Mouse (Mus musculus) lung, adult 2 months (tissue): Measurements from ENCODE around the gene Ambra1. TPM values are rescaled to one million over a fixed set of nuclear protein-coding genes. Genes with fewer than 3 reads are reported as not detected.

Experiments used
- DNase-seq: peaks from one replicate; pipeline ENCODE4 v3.0.0; 2022
- H3K4me1 ChIP-seq: fragments of 200-500 bp; 2 replicates; pipeline ENCODE4 v1.6.1; 2011; ENCODE audit warnings: low read length; ENCODE audit not compliant: control insufficient read depth, insufficient read depth
- H3K4me3 ChIP-seq: fragments of 200-500 bp; replicated peaks from 2 replicates; pipeline ENCODE3; 2011; ENCODE audit warnings: low read depth, mild to moderate bottlenecking, control low read depth, low read length; ENCODE audit errors: extremely low read depth
- CTCF ChIP-seq: fragments of 200-500 bp; IDR thresholded peaks from 2 replicates; pipeline ENCODE4 v1.5.1; 2011; ENCODE audit warnings: mild to moderate bottlenecking, low read length, control low read depth; ENCODE audit not compliant: insufficient read depth
- POLR2A ChIP-seq: fragments of 200-500 bp; IDR thresholded peaks from 2 replicates; pipeline ENCODE4 v1.6.1; 2011; ENCODE audit warnings: low read depth, mild to moderate bottlenecking, control low read depth, low read length, borderline replicate concordance; ENCODE audit errors: extremely low read depth
- WGBS: fragments of 180-500 bp; shearing (Covaris S2); methylation state at CpG from one replicate; pipeline ENCODE4 v1.1.7; 2018; 5-methylcytosine and 5-hydroxymethylcytosine counted together
- polyA plus RNA-seq: library from polyadenylated mRNA; depleted of rRNA; stranded (reverse); fragments of >200 nt; gene quantifications from 2 replicates; pipeline ENCODE4 v1.2.3, GENCODE M21; 2012; rRNA removed

The Ambra1 gene
- polyA plus RNA-seq, 1 experiment = 20.0 TPM

DNA sequence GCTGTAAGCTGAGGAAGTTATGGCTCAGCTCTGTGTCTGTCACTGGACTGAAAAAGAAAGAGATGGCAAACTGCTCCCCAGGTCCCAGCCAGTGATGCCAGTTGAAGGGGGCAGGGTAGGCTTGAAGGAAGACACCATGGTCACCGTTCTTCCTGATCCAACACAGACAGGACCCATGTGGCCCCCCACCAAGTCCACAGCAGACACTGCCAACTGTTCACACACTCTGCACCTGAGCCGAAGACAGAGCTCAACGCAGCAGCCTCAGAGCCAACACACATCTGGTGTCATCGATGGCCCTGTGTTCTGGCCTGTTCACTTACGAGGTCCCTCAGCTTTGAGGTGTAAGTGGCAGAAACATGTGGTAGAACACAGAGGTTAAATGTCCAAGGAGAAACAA lies 230.5 kb downstream of the Ambra1 start:
- 79% methylated on average over 5 of the region's 5 CpGs for WGBS

DNA sequence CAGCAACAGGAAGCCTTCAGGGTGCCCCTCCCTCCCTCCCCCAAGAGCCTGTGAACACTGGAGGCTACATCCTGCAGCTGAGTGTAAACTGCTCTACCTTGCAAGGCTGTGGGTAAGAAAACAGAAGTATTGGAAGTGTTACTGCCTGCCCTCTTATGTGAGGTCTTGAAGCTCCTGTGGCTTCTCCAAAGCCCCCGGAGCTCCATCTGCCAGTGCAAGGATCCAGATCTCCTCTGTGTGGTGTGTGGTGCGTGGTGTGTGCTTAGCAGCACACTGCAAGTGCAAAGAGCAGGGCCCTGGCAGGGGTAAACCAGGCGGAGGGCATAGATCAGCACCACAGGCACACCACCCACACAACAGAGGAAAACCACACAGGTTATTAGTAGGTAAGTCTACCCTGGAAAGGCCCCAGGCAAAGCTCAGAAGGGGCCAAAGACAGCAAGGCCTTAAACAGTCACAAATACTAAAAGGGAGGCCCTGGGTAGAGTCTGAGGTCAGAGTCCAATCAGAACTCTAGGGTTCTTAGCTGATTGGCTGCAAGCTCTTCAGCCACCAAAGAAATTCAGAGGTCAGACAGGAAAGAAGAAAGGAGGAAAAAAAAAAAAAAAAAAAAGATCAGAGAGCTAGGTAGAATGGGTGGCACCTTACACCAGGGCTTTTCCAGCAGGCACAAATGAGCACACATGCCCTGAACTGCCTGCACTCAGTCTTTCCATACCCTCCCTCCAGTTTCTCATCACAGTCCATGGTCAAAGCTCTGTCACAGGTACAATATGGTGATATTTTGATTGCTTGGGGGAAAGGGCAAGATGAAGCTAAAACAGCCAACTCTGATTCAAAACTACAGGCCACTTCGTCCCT lies 232.2 kb downstream of the Ambra1 start:
- peaks cover 24% of the 10 kb centered on the region for H3K4me1 ChIP-seq
- no peak for TF ChIP-seq POLR2A
- DNase-seq = no peak
- 23% methylated on average over 4 of the region's 4 CpGs for WGBS
- H3K4me3 ChIP-seq = peak overlapping the region; percentile 80

More for the DNA sequence above, 230.5 kb downstream of the Ambra1 start:
- no peak for DNase-seq
- H3K4me3 ChIP-seq = no peak overlapping the region
- peaks cover 28% of the 10 kb centered on the region for H3K4me1 ChIP-seq
- TF ChIP-seq CTCF = no peak
- no peak for TF ChIP-seq POLR2A

- H3K4me3 ChIP-seq = peak overlapping the region; percentile 80
- TF ChIP-seq CTCF = no peak
- no peak for TF ChIP-seq POLR2A
- under 1% methylated on average over 37 of the region's 39 CpGs for WGBS
- DNase-seq = no peak
- peaks cover 25% of the 10 kb centered on the region for H3K4me1 ChIP-seq
Measured at GRCm38 (mm10) chr2:91962864-91963401, 233.0 kb downstream of the Ambra1 start.

DNA sequence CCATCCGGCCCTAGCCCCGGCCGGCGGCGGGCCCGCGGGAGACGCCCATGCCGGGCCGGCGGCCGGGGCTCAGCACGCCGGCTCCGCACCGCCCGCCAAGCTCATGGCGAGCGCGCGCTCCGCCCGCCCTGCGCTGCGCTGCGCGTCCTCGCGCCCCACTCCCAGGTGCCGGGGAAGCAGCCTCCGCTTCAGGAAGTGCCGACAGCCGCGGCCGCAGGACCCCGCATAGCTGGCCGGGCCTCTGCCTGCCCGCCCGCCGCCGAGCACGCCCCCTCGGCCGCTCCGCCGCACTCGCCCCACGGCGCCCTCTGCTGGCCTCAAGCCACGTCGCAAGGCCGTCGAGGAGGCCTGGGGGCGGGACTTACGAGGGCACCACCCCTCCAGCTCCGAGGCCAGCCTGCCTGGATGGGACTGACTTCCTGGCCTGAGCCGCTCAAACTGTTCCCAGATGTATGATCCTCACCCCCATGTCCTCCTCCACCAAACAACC lies 233.6 kb downstream of the Ambra1 start:
- TF ChIP-seq CTCF (peak; percentile 45; the same call in 1 of the 2 replicates), POLR2A (peak; percentile 67; the same call in 1 of the 2 replicates)
- WGBS = under 1% methylated on average over 57 of the region's 57 CpGs
- peaks cover 25% of the 10 kb centered on the region for H3K4me1 ChIP-seq
- peak overlapping the region; percentile 80 for H3K4me3 ChIP-seq
- peak; percentile 98 for DNase-seq

GRCm38 (mm10) chr2:91964610-91965204 lies 234.8 kb downstream of the Ambra1 start:
- peak overlapping the region; percentile 84 for H3K4me3 ChIP-seq
- WGBS = 39% methylated on average over 3 of the region's 3 CpGs
- no peak for TF ChIP-seq POLR2A
- TF ChIP-seq CTCF = no peak
- no peak for DNase-seq
- peaks cover 23% of the 10 kb centered on the region for H3K4me1 ChIP-seq

DNA sequence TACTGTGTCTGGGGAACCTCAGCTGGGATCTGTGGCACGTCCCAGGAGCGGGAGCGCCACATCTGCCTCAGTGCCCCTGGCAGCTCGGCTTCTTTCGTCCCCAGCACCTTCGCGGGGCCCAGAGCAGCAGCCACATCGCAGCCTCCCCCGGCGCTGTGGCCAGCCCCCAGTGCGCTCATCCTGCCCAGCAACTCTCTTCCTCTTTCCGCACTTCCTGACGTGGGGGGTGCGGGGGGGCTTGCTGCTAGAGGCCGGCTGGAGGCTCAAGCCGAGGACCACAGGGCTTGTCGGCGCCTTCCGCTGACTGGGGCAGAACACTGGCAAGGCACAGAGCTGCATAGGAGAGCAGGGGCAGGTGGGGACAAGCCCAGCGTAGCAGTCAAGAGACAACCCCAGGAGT lies 235.5 kb downstream of the Ambra1 start:
- TF ChIP-seq CTCF = no peak
- TF ChIP-seq POLR2A = peak; percentile 88
- H3K4me3 ChIP-seq = peak overlapping the region; percentile 84
- WGBS = 24% methylated on average over 20 of the region's 20 CpGs
- DNase-seq = peak; percentile 59
- peaks cover 22% of the 10 kb centered on the region for H3K4me1 ChIP-seq

GRCm38 (mm10) chr2:91966367-91966766 lies 236.4 kb downstream of the Ambra1 start:
- Histone ChIP-seq H3K4me1 (peaks cover 25% of the 10 kb centered on the region), H3K4me3 (no peak overlapping the region)
- 80% methylated on average over 5 of the region's 5 CpGs for WGBS
- no peak for DNase-seq
- TF ChIP-seq CTCF (no peak), POLR2A (no peak)

DNA sequence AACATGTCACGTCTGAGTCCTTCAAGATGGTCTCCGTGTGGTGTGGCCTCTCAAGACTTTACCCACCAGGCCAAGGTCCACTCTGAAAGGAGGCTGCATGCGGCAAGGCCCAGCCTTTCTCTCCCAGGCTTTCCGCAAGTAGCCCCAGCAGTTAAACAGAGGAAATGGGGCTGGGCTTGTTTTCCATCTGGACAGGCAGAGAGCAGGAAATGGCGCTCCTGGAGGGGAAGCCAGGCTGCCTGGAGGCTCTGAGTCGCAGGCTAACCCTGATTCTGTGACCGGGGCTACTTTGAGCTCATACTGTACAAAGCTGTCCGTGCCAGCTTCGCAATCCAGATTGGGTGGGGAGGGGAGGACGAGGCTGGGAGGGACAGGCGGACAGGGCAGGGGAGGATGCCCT lies 238.0 kb downstream of the Ambra1 start:
- no peak for TF ChIP-seq CTCF
- peak; percentile 70 for TF ChIP-seq POLR2A
- no peak for DNase-seq
- WGBS = 41% methylated on average over 11 of the region's 11 CpGs
- Histone ChIP-seq H3K4me3 (no peak overlapping the region), H3K4me1 (peaks cover 21% of the 10 kb centered on the region)

Other genes starting within 250 kb of the Ambra1 start
- 4.7 and 9.1 TPM in 2 replicates for gene Ckap5, start 203.4 kb upstream of the Ambra1 start, polyA plus RNA-seq
- 0.44 and 1.2 TPM in 2 replicates for gene F2, start 93.7 kb upstream of the Ambra1 start, polyA plus RNA-seq
- 14.5 and 17.2 TPM in 2 replicates for gene Zfp408, start 80.3 kb upstream of the Ambra1 start, polyA plus RNA-seq
- gene Arhgap1, start 80.3 kb upstream of the Ambra1 start, polyA plus RNA-seq = 130 and 170 TPM in 2 replicates
- gene Atg13, start 19.6 kb upstream of the Ambra1 start, polyA plus RNA-seq = 31.8 and 40.4 TPM in 2 replicates
- 1.9 and 3.5 TPM in 2 replicates for gene Harbi1, start 19.3 kb upstream of the Ambra1 start, polyA plus RNA-seq
- gene Chrm4, start 197.1 kb downstream of the Ambra1 start, polyA plus RNA-seq = 0.10 and 0.13 TPM in 2 replicates
- 10.0 and 10.1 TPM in 2 replicates for gene Mdk, start 202.2 kb downstream of the Ambra1 start, polyA plus RNA-seq
- gene Gm9821, start 215.6 kb downstream of the Ambra1 start, polyA plus RNA-seq = not detected in 2 replicates
- 252 and 308 TPM in 2 replicates for gene Dgkz, start 245.7 kb downstream of the Ambra1 start, polyA plus RNA-seq